Mouse (Mus musculus): Measurements from ENCODE around the gene Auts2. TPM values are rescaled to one million over a fixed set of nuclear protein-coding genes. Genes with fewer than 3 reads are reported as not detected.

Auts2 gene
- polyA plus RNA-seq, 1 experiment from 2014 or later = 97.2 TPM

DNA sequence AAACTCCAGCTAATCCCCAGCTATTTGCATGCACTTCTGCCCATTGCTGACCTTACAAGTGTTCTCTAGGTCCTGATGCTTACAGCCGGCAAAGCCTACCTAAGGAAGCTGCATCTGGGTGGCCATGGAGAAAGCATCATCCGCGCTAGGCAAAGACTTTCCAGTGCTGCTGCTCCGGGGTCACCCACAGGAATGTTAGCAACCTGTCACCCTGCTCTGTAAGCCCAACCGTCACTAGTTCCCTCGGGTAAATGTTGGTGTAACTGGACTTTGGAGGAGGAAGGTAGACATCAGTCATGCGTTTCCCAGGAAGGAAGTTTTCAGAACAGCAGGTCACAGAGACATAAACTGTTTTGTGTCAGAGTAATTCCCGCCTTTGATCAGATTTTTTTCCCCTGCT is 287.6 kb downstream of the Auts2 start:
- no peak overlapping the region for H3K4me2 ChIP-seq (ENCODE audit: low read length)
- H3K36me3 ChIP-seq (ENCODE audit: control insufficient read depth, insufficient read depth) = no peaks in the 10 kb centered on the region
- H3K4me1 ChIP-seq (replicated peaks; ENCODE audit: control insufficient read depth, insufficient read depth, low read length) = no peaks in the 10 kb centered on the region
- H3K27ac ChIP-seq (ENCODE audit: low read length) = no peak overlapping the region
- no peaks in the 10 kb centered on the region for H3K27me3 ChIP-seq (replicated peaks; ENCODE audit: control insufficient read depth, insufficient read depth, low read length)
- no peak overlapping the region for H3K9ac ChIP-seq (replicated peaks; ENCODE audit: low read depth, low read length)
- no peaks in the 10 kb centered on the region for H3K9me3 ChIP-seq (ENCODE audit: control insufficient read depth, low read length)
- WGBS = 85% methylated on average over 8 of the region's 8 CpGs
- no peak for ATAC-seq
- H3K4me3 ChIP-seq (replicated peaks; ENCODE audit: low read length) = no peak overlapping the region

DNA sequence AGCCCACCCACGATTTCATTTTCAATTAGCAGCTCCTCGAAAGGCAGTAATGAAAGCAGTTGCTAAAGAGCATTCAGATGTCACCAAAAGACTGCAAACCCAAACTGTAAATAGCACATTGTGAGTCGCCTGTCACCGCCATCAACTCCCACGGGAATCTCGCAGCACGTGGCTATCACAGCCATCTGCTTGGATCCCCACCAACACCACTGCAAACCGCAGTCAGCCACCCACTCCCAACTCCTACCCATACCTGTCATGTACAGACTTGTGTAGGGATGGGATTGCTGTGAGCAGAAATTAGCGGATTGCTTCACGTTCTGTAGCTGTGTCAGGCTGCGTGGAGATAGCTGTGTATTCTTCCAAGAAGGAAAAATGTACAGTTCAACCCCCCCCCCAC is 293.6 kb downstream of the Auts2 start:
- peak; percentile 38; the same call in 1 of the 2 replicates for ATAC-seq
- Histone ChIP-seq H3K9ac (replicated peaks; ENCODE audit: low read depth, low read length) (no peak overlapping the region), H3K4me2 (ENCODE audit: low read length) (no peak overlapping the region), H3K27me3 (replicated peaks; ENCODE audit: control insufficient read depth, insufficient read depth, low read length) (no peaks in the 10 kb centered on the region), H3K9me3 (ENCODE audit: control insufficient read depth, low read length) (no peaks in the 10 kb centered on the region), H3K4me1 (replicated peaks; ENCODE audit: control insufficient read depth, insufficient read depth, low read length) (peaks cover 13% of the 10 kb centered on the region), H3K27ac (ENCODE audit: low read length) (no peak overlapping the region), H3K4me3 (replicated peaks; ENCODE audit: low read length) (no peak overlapping the region), H3K36me3 (ENCODE audit: control insufficient read depth, insufficient read depth) (no peaks in the 10 kb centered on the region)
- WGBS = 29% methylated on average over 11 of the region's 11 CpGs

DNA sequence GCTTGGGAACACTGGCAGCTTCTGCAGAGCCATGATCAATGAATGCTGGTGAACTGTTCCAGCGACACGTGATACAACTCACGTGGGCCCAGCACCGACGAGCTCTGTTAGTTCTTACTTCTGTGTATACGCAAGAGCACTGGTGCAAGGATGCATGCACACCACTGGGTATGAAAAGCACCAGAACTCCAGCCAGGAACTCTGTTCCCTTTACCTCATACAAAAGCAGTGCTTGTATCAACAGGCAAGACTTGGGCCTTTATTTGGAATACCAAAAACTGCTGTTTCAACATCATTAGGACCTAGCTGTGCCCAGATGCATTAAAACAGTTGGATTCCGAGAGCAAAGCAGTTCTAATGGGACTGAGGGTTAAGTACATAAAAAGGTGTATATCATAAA is 295.1 kb downstream of the Auts2 start:
- no peak for ATAC-seq
- Histone ChIP-seq H3K36me3 (ENCODE audit: control insufficient read depth, insufficient read depth) (no peaks in the 10 kb centered on the region), H3K27me3 (replicated peaks; ENCODE audit: control insufficient read depth, insufficient read depth, low read length) (no peaks in the 10 kb centered on the region), H3K4me1 (replicated peaks; ENCODE audit: control insufficient read depth, insufficient read depth, low read length) (peaks cover 13% of the 10 kb centered on the region), H3K27ac (ENCODE audit: low read length) (no peak overlapping the region), H3K9me3 (ENCODE audit: control insufficient read depth, low read length) (no peaks in the 10 kb centered on the region), H3K4me2 (ENCODE audit: low read length) (no peak overlapping the region), H3K9ac (replicated peaks; ENCODE audit: low read depth, low read length) (no peak overlapping the region), H3K4me3 (replicated peaks; ENCODE audit: low read length) (no peak overlapping the region)
- 64% methylated on average over 7 of the region's 7 CpGs for WGBS

DNA sequence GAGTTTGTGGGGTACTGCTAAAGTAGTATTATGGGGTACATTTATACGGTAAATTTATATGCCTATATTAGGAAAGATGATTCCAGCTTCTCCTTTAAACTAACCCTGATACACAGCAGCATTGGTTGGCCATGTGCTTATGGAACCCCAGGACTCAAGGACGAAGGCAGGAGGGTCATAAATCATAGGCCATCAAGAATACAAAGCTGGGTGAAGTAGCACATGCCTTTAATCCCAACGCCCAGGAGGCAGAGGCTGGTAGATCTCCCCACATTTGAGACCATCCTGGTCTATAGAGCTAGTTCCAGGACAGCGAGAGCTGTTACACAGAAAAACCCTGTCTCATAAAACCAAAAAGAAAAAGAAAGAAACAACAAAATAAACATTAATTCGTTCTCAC is 307.7 kb downstream of the Auts2 start:
- no peaks in the 10 kb centered on the region for H3K36me3 ChIP-seq (ENCODE audit: control insufficient read depth, insufficient read depth)
- H3K4me3 ChIP-seq (replicated peaks; ENCODE audit: low read length) = no peak overlapping the region
- H3K27ac ChIP-seq (ENCODE audit: low read length) = no peak overlapping the region
- peaks cover 13% of the 10 kb centered on the region for H3K4me1 ChIP-seq (replicated peaks; ENCODE audit: control insufficient read depth, insufficient read depth, low read length)
- H3K4me2 ChIP-seq (ENCODE audit: low read length) = no peak overlapping the region
- no peaks in the 10 kb centered on the region for H3K27me3 ChIP-seq (replicated peaks; ENCODE audit: control insufficient read depth, insufficient read depth, low read length)
- 85% methylated on average over 5 of the region's 5 CpGs for WGBS
- no peak overlapping the region for H3K9ac ChIP-seq (replicated peaks; ENCODE audit: low read depth, low read length)
- ATAC-seq = no peak
- no peaks in the 10 kb centered on the region for H3K9me3 ChIP-seq (ENCODE audit: control insufficient read depth, low read length)

DNA sequence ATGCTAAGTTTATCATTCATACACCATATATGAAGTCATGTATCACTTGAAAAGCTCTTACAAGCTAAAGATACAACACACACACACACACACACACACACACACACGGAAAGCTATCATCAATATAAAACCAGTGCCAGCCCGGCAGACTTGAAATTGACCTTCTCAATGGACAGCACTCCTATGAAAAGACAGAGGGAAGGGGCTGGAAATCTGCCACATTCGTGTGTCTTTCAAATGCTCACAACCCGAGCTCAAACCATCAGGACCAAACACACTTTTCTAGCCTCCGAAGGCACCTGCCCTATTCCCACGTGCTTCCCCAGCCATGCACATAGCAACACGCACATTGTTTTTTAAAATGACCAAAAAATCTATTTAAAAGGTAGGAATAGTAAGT is 308.7 kb downstream of the Auts2 start:
- H3K4me1 ChIP-seq (replicated peaks; ENCODE audit: control insufficient read depth, insufficient read depth, low read length) = peaks cover 22% of the 10 kb centered on the region
- H3K27me3 ChIP-seq (replicated peaks; ENCODE audit: control insufficient read depth, insufficient read depth, low read length) = no peaks in the 10 kb centered on the region
- no peak overlapping the region for H3K9ac ChIP-seq (replicated peaks; ENCODE audit: low read depth, low read length)
- ATAC-seq = no peak
- no peak overlapping the region for H3K27ac ChIP-seq (ENCODE audit: low read length)
- H3K36me3 ChIP-seq (ENCODE audit: control insufficient read depth, insufficient read depth) = no peaks in the 10 kb centered on the region
- no peak overlapping the region for H3K4me2 ChIP-seq (ENCODE audit: low read length)
- H3K9me3 ChIP-seq (ENCODE audit: control insufficient read depth, low read length) = no peaks in the 10 kb centered on the region
- H3K4me3 ChIP-seq (replicated peaks; ENCODE audit: low read length) = no peak overlapping the region
- 51% methylated on average over 7 of the region's 7 CpGs for WGBS

DNA sequence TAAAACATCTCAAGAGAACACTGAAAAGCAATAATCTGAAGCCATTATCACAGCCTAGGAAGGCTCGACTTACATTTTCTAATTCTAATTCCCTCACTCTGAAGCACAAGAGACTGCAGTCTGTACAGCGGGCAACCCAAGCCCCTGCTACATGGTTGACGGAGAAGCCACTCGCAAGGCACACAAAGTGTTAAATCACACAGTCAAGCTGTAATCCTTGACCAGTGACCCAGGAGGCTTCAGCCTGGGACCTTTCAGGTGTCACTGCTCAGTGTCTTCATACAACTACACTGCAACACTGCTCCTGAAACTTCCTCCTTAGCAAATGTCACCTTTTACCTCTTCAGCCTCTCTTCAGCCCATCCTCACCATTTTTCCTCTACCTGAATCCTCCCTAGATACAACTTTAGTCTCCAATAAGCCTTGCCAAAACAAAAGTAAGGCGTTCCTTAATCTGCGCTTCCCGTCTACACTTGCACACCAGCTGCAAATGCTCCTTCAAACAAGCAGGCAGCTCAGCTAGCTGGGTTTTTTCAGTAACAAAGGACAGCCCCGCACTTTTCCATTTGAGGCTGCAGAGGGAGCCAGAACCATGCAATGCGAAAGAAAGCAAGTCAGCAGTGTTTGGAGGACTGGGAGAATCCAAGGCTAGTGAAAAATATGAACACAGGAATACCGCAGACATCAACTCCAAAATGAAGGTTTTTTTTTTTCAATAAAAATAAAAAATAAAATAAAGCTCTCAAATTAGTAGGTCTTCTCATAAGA is 311.7 kb downstream of the Auts2 start:
- Histone ChIP-seq H3K9me3 (ENCODE audit: control insufficient read depth, low read length) (no peaks in the 10 kb centered on the region), H3K9ac (replicated peaks; ENCODE audit: low read depth, low read length) (0 out of 2 replicates have a peak overlapping the region, but pooled peaks have one; percentile 32), H3K36me3 (ENCODE audit: control insufficient read depth, insufficient read depth) (no peaks in the 10 kb centered on the region), H3K4me1 (replicated peaks; ENCODE audit: control insufficient read depth, insufficient read depth, low read length) (peaks cover 29% of the 10 kb centered on the region), H3K4me2 (ENCODE audit: low read length) (0 out of 2 replicates have a peak overlapping the region, but pooled peaks have one; percentile 2), H3K27me3 (replicated peaks; ENCODE audit: control insufficient read depth, insufficient read depth, low read length) (no peaks in the 10 kb centered on the region), H3K27ac (ENCODE audit: low read length) (0 out of 2 replicates have a peak overlapping the region, but pooled peaks have one; percentile 12), H3K4me3 (replicated peaks; ENCODE audit: low read length) (no peak overlapping the region)
- 27% methylated on average over 10 of the region's 10 CpGs for WGBS
- ATAC-seq = peak; percentile 76

DNA sequence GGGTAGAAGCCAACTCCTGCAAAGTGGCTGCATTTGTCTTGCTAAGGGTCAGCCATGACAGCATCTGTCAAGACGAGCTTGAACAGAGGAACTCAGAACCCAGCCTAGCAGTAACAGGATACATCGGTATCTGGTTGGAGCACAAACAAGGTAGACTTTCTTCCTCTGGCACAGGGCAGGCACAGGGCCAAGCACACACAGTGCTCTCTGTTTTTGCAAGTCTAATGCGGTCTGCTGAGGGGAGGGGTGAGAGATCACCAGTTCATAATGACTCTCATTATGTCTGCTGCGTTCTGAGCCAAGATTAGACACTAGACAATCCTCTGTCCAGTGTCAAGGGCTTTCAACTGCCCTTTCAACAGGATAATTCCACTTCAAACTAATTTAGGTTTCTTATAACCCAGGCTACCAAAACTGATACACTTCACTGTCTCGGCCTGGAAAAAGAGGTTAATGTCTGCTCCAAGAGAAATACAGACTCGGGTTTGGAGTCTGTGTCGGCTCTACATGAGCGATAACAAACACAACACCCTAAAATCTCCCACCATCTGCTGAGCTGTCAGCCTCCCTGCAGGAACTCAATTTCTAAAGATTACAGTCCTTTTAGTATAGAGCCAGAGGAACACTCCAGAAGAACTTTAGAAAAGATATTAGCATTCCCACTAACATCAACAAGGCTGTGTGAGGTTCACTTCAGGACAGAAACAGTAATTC is 313.3 kb downstream of the Auts2 start:
- Histone ChIP-seq H3K27me3 (replicated peaks; ENCODE audit: control insufficient read depth, insufficient read depth, low read length) (no peaks in the 10 kb centered on the region), H3K4me1 (replicated peaks; ENCODE audit: control insufficient read depth, insufficient read depth, low read length) (peaks cover 29% of the 10 kb centered on the region), H3K36me3 (ENCODE audit: control insufficient read depth, insufficient read depth) (no peaks in the 10 kb centered on the region), H3K4me2 (ENCODE audit: low read length) (peak overlapping the region; percentile 38), H3K9ac (replicated peaks; ENCODE audit: low read depth, low read length) (no peak overlapping the region), H3K4me3 (replicated peaks; ENCODE audit: low read length) (no peak overlapping the region), H3K9me3 (ENCODE audit: control insufficient read depth, low read length) (no peaks in the 10 kb centered on the region), H3K27ac (ENCODE audit: low read length) (peak overlapping the region; percentile 73)
- peak; percentile 89 for ATAC-seq
- WGBS = 3% methylated on average over 8 of the region's 8 CpGs

DNA sequence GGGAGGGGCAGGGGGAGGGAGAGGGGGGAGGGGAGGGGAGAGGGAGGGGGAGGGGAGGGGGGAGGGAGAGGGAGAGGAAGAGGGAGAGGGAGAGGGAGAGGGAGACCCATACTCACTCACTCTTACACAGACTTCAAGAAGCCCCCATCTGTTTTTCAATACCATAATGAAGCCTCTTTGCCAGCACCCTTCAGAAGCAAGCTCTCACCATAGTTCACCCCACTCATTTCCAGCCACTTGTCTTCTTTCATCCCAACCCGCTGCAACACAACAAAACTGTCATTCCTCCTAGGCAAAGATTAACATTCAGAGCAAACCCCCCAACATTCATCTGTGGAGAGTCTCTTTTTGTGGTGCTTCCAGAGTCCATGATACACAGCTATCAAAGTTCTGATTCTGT is 314.1 kb downstream of the Auts2 start:
- H3K9me3 ChIP-seq (ENCODE audit: control insufficient read depth, low read length) = no peaks in the 10 kb centered on the region
- H3K9ac ChIP-seq (replicated peaks; ENCODE audit: low read depth, low read length) = no peak overlapping the region
- no peaks in the 10 kb centered on the region for H3K27me3 ChIP-seq (replicated peaks; ENCODE audit: control insufficient read depth, insufficient read depth, low read length)
- H3K4me1 ChIP-seq (replicated peaks; ENCODE audit: control insufficient read depth, insufficient read depth, low read length) = peaks cover 29% of the 10 kb centered on the region
- no peak overlapping the region for H3K4me3 ChIP-seq (replicated peaks; ENCODE audit: low read length)
- ATAC-seq = peak; percentile 45; the same call in 1 of the 2 replicates
- peak overlapping the region; percentile 38 for H3K4me2 ChIP-seq (ENCODE audit: low read length)
- peak overlapping the region; percentile 73; the same call in 1 of the 2 replicates for H3K27ac ChIP-seq (ENCODE audit: low read length)
- 17% methylated on average over 1 of the region's 1 CpGs for WGBS
- no peaks in the 10 kb centered on the region for H3K36me3 ChIP-seq (ENCODE audit: control insufficient read depth, insufficient read depth)

DNA sequence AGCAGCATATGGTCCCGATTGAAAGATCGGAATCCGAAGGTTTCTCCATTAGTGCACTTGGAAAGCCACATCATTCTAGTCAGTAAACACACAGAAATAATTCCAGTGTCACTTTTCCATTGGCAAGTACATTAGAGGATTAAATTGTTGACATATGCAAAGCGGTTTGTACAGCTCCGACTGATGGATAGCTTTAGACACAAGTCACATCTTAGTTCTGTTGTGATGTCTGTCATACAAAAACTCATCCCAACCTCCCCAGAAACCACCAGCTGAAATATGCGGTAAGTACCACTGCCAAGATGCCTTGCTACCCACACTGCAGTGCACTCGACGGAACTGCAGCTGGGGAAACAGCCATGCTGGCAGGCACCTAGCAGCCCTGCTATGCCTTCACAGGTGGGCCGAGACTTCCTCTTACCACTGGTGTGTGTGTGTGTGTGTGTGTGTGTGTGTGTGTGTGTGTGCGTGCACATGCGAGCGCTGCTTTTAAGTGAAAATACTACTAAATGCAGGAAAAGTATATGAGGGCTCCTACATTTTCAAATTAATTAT is 322.7 kb downstream of the Auts2 start:
- Histone ChIP-seq H3K27me3 (replicated peaks; ENCODE audit: control insufficient read depth, insufficient read depth, low read length) (no peaks in the 10 kb centered on the region), H3K9me3 (ENCODE audit: control insufficient read depth, low read length) (no peaks in the 10 kb centered on the region), H3K36me3 (ENCODE audit: control insufficient read depth, insufficient read depth) (no peaks in the 10 kb centered on the region), H3K4me3 (replicated peaks; ENCODE audit: low read length) (no peak overlapping the region), H3K4me2 (ENCODE audit: low read length) (no peak overlapping the region), H3K4me1 (replicated peaks; ENCODE audit: control insufficient read depth, insufficient read depth, low read length) (peaks cover 26% of the 10 kb centered on the region), H3K9ac (replicated peaks; ENCODE audit: low read depth, low read length) (no peak overlapping the region), H3K27ac (ENCODE audit: low read length) (no peak overlapping the region)
- no peak; the same call in 1 of the 2 replicates for ATAC-seq
- WGBS = 59% methylated on average over 12 of the region's 12 CpGs
